Mouse (Mus musculus): Measurements from ENCODE around the gene Shf.

DNA sequence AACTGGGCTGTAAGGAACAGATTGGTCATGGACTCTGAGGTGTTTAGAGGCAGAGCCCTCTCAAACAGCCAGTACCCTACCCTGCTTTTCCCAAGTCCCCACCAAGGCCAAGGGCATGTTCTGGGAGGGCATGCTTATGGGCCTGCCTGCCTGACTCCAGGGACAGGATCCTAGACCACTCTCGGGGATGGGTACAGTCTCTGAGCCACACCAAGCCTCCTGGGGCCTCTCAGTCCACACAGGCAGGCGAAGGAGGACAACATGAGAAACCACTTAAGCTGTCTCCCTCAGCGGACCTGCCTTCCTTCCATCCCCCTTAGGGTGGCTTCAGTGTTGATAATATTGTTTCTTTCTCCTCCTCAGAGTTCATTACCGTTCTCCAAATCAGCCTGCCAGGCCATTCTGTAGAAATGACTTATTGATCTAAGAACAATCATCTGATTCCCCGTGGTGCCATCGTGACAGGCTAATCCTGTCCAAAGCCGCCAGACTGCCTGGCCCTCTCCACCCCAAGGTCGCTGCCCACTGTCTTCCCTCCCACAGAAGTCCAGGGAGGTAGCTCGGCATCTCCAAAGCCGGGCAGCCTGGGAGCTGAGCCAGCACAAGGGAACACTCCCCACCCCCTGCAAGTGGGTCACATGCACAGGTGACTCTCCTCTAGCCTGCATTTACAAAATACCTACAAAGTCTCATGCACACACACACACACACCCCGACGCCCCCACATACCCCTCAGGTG lies 14.6 kb downstream of the Shf start:
- TF ChIP-seq TAL1 (conservative IDR thresholded peaks at IDR 0.05; ENCODE audit: low read depth, low read length) (no peak), CTCF (IDR thresholded peaks at IDR 0.05; ENCODE audit: low read depth, low read length) (no peak)
